Comparison of ENCODE assay signal across 15 mouse cellular contexts in genomic region chr1:91219641-91220321, GRCm38 (mm10). TPM values are rescaled to one million over a fixed set of nuclear protein-coding genes. Genes with fewer than 3 reads are reported as not detected.
DNase-seq lines count a peak whose midpoint lies in the region; TF ChIP-seq lines count a peak whose summit lies in the region.
"Had no signal": no experiment of that assay in that cellular context is flagged by ENCODE, and none has a peak within 500 bp of the region (broad histone marks: within the 10 kb centered on the region; RNA-seq: fewer than 3 reads in every experiment).

No protein-coding gene starts in this region.

- no peak for TF ChIP-seq POLR2A in MEL (IDR thresholded peaks at IDR 0.05; ENCODE audit: control insufficient read depth in 1 of 2, insufficient read depth in 1 of 2, low read depth in 1 of 2, low read length in 2 of 2, poor library complexity in 1 of 2)
- TF ChIP-seq POLR2A in bone marrow, adult 2 months (IDR thresholded peaks at IDR 0.05; ENCODE audit: borderline replicate concordance, control insufficient read depth, low read depth, low read length) = no peak

- no peak for TF ChIP-seq CTCF in MEL (IDR thresholded peaks at IDR 0.05 in 2 of 3, conservative IDR thresholded peaks at IDR 0.05 in 1 of 3; ENCODE audit: control insufficient read depth in 1 of 3, insufficient read depth in 1 of 3, low read depth in 2 of 3, low read length in 3 of 3, poor library complexity in 1 of 3, severe bottlenecking in 1 of 3)
- TF ChIP-seq CTCF in bone marrow, adult 2 months (IDR thresholded peaks at IDR 0.05; ENCODE audit: control insufficient read depth, insufficient read depth, low read length) = no peak

- no peaks in the 10 kb centered on the region for H3K79me2 ChIP-seq in MEL (ENCODE audit: control insufficient read depth, insufficient read depth, low read length, poor library complexity)

- no peak for TF ChIP-seq RAD21 in MEL (IDR thresholded peaks at IDR 0.05; ENCODE audit: low read depth, low read length)

- H3K9ac ChIP-seq in MEL (ENCODE audit: control insufficient read depth, low read depth, low read length, poor library complexity, severe bottlenecking) = no peak overlapping the region
- H3K9ac ChIP-seq: embryonic facial prominence, embryonic 12.5 days; heart, embryonic 15.5 days; midbrain, embryonic 12.5 days had no signal

- no peak overlapping the region for H3K27ac ChIP-seq in MEL (ENCODE audit: control insufficient read depth, low read depth, low read length)
- H3K27ac ChIP-seq in bone marrow, adult 2 months (ENCODE audit: control insufficient read depth, insufficient read depth, low read depth, low read length, poor library complexity) = peak overlapping the region; percentile 9; the same call in 1 of the 2 replicates
- H3K27ac ChIP-seq: embryonic facial prominence, embryonic 12.5 days; heart, embryonic 15.5 days; hindbrain, embryonic 10.5 days; midbrain, embryonic 12.5 days had no signal

- H3K9me3 ChIP-seq in MEL (replicated peaks; ENCODE audit: insufficient read depth, low read length) = no peaks in the 10 kb centered on the region
- H3K9me3 ChIP-seq: embryonic facial prominence, embryonic 12.5 days; G1E; heart, embryonic 15.5 days; hindbrain, embryonic 10.5 days; midbrain, embryonic 12.5 days had no signal

- 75% methylated on average over 7 of the region's 7 CpGs for WGBS in bone marrow, adult 2 months

- peaks cover 0 to 13% of the 10 kb centered on the region in 2 experiments; a peak in 2 of 4 replicates for H3K36me3 ChIP-seq in MEL (ENCODE audit: control insufficient read depth in 1 of 2, insufficient read depth in 2 of 2, low read length in 2 of 2)
- H3K36me3 ChIP-seq in splenic B cell, adult 2 months (ENCODE audit: control insufficient read depth, insufficient read depth, low read length, poor library complexity, severe bottlenecking) = no peaks in the 10 kb centered on the region
- H3K36me3 ChIP-seq: embryonic facial prominence, embryonic 12.5 days; G1E; heart, embryonic 15.5 days; hindbrain, embryonic 10.5 days; midbrain, embryonic 12.5 days had no signal

- no peaks in the 10 kb centered on the region for H3K27me3 ChIP-seq in MEL (ENCODE audit: control insufficient read depth in 1 of 2, insufficient read depth in 2 of 2, low read length in 2 of 2)
- H3K27me3 ChIP-seq in splenic B cell, adult 2 months (ENCODE audit: control insufficient read depth, insufficient read depth, low read length, poor library complexity, severe bottlenecking) = no peaks in the 10 kb centered on the region
- H3K27me3 ChIP-seq: embryonic facial prominence, embryonic 12.5 days; heart, embryonic 15.5 days; midbrain, embryonic 12.5 days had no signal

- H3K4me1 ChIP-seq in MEL (ENCODE audit: control insufficient read depth in 1 of 2, insufficient read depth in 2 of 2, low read length in 2 of 2) = peaks cover 6 to 18% of the 10 kb centered on the region in 2 experiments
- peaks cover 10% of the 10 kb centered on the region; the same call in 1 of the 2 replicates for H3K4me1 ChIP-seq in bone marrow, adult 2 months (ENCODE audit: control insufficient read depth, insufficient read depth, low read length)
- H3K4me1 ChIP-seq: embryonic facial prominence, embryonic 12.5 days; hindbrain, embryonic 10.5 days; midbrain, embryonic 12.5 days had no signal

- TF ChIP-seq EP300 in MEL (IDR thresholded peaks at IDR 0.05; ENCODE audit: low read depth in 1 of 2, low read length in 2 of 2) = no peak

- H3K4me3 ChIP-seq in MEL (ENCODE audit: control insufficient read depth in 1 of 2, insufficient read depth in 1 of 2, low read depth in 2 of 2, low read length in 2 of 2) = no peak overlapping the region
- H3K4me3 ChIP-seq in bone marrow, adult 2 months (replicated peaks; ENCODE audit: control insufficient read depth, low read depth, low read length) = no peak overlapping the region
- H3K4me3 ChIP-seq: embryonic facial prominence, embryonic 12.5 days; heart, embryonic 15.5 days; hindbrain, embryonic 10.5 days; midbrain, embryonic 12.5 days had no signal

- peak; percentile 67 for DNase-seq in heart, adult 11 months
- DNase-seq in heart, adult 18-20 months = no peak
- DNase-seq in MEL (ENCODE audit: low read depth, low spot score) = no peak
- DNase-seq in splenic B cell, adult 2 months (ENCODE audit: low read depth, low spot score) = peak; percentile 30
- no peak for DNase-seq in thymus, postnatal 0 days (ENCODE audit: low spot score)
- no peak for DNase-seq in cerebellum, adult 9-10 months
- DNase-seq: cerebellum, adult 11-12 months; kidney, adult 9 months; thymus, adult 2 months had no signal

TF ChIP-seq in MEL, 35 proteins besides CTCF, POLR2A, EP300 and RAD21:
- TF ChIP-seq TAL1 (IDR thresholded peaks at IDR 0.05; ENCODE audit: low read length) = no peak
- TF ChIP-seq MXI1 (IDR thresholded peaks at IDR 0.05; ENCODE audit: low read depth, low read length) = no peak
- no peak for TF ChIP-seq POLR2AphosphoS2 (IDR thresholded peaks at IDR 0.05; ENCODE audit: low read length)
- peak; percentile 69; the same call in 1 of the 2 replicates for TF ChIP-seq GATA1 (IDR thresholded peaks at IDR 0.05; ENCODE audit: low read depth, low read length)

RNA-seq across cellular contexts. Expression of gene Ube2f, which starts 30.3 kb away (rescaled TPM):
- 10 to 100 TPM; 42.9 to 53.6 TPM for total RNA-seq in heart, adult 18-20 months (2021)
- 50.0 and 57.4 TPM in 2 replicates for total RNA-seq in MEL (2012; rRNA removed)
- polyA plus RNA-seq in MEL (2012; ENCODE audit: insufficient read depth in 1 of 2, insufficient read length in 2 of 2, low read depth in 1 of 2, low replicate concordance in 2 of 2, missing spikeins in 1 of 2) = 10 to 100 TPM in 1 of 2 experiments, not detected in 1; 71.3 TPM
- 48.9 and 62.6 TPM in 2 replicates for polyA plus RNA-seq in bone marrow, adult 2 months (2011; ENCODE audit: insufficient read depth, insufficient read length, low replicate concordance, missing spikeins)
- 87.2 and 88.5 TPM in 2 replicates for polyA plus RNA-seq in thymus, postnatal 0 days (2015; fragmentation: Nextera tagmentation; extraction: Ambion mirVana)

RNA-seq across cellular contexts. Expression of gene Ramp1, which starts 40.2 kb away (rescaled TPM):
- total RNA-seq in heart, adult 18-20 months (2021) = 1 to 10 TPM; 7.3 to 7.8 TPM
- 2.6 and 5.6 TPM in 2 replicates for total RNA-seq in MEL (2012; rRNA removed)
- 1 to 10 TPM in 1 of 2 experiments, not detected in 1; 4.1 TPM for polyA plus RNA-seq in MEL (2012; ENCODE audit: insufficient read depth in 1 of 2, insufficient read length in 2 of 2, low read depth in 1 of 2, low replicate concordance in 2 of 2, missing spikeins in 1 of 2)
- 12.9 and 22.2 TPM in 2 replicates for polyA plus RNA-seq in bone marrow, adult 2 months (2011; ENCODE audit: insufficient read depth, insufficient read length, low replicate concordance, missing spikeins)
- 156 and 158 TPM in 2 replicates for polyA plus RNA-seq in thymus, postnatal 0 days (2015; fragmentation: Nextera tagmentation; extraction: Ambion mirVana)

Comparison
In these comparisons a context has a peak if more than half of its experiments do, and no peak if none do; other contexts are left out.
1. DNase-seq: peak in heart, adult 11 months (single experiment) and splenic B cell, adult 2 months (single experiment); none in heart, adult 18-20 months (0 of 2), MEL (single experiment), thymus, postnatal 0 days (single experiment) and cerebellum, adult 9-10 months (single experiment).